Mouse (Mus musculus) gastrocnemius, adult 18-20 months (tissue): Measurements from ENCODE around the gene Myof. TPM values are rescaled to one million over a fixed set of nuclear protein-coding genes. Genes with fewer than 3 reads are reported as not detected.

ENCODE experiments used
- DNase-seq: peaks from one replicate; pipeline ENCODE4 v3.0.0; 2021; ENCODE audit warnings: low spot score
- total RNA-seq, 2 experiments: library from RNA; stranded (reverse); gene quantifications; 2 replicates each; pipeline ENCODE4 v1.2.3; 2021

Myof gene
- total RNA-seq, 2 experiments from 2014 or later: 4.1 to 5.3 TPM

DNA sequence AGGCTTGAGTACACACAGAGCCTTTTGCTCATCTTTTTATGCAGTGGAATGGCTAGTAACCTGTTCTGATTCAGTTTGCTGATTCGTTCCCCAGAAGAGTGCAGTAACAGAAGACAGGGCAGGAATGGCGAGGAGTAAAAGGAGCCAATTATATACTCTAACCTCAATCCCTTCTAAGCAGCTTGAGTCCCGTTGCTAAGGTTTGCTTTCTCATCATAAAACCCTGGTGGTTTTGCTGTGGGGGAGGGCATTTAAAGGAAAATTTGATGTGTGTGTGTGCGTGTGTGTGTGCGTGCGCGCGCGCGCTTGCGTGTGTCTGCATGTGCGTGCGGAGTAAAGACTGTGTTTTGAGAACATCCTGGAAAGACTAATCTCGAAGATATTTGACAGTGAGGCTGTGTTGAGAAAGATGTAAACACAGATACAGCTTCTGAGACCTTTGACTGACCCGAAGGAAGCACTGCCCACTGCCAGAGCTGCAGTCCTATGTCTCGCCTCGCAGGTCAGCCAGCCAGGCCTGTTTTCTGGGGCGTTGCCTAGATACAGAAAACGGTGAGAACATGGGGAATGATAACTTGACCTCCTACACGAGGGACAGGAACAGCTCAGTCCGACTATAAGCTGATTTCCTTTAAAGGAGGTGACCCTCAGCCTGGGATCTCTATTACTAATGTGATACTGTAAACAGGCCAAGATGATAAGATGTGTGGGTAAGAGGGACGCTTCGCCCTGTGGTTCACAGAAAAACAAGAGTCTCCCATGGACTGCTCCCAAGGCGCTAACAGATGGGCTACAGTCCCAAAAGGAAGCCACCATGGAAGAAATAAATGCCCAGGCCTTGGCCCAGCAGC, 39.5 kb downstream of the Myof start:
- no peak for DNase-seq

DNA sequence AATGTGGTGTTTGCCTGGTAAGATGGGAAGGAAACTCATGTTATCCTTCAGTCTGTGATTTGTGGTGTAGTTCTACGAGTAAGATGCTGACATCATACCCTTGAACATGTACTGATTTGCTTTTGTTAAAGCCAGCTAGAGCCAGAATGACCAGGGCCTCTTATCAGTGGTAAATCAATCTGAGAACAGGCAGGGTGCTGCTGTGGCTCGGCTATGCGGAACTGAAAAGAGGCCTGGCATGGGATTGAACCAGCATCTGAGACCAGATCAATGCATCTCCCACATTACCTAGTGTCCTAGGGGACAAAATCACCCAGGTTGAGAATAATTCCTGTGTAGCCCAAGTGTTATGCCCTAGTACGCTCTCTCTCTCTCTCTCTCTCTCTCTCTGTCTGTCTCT, 40.6 kb downstream of the Myof start:
- no peak for DNase-seq

DNA sequence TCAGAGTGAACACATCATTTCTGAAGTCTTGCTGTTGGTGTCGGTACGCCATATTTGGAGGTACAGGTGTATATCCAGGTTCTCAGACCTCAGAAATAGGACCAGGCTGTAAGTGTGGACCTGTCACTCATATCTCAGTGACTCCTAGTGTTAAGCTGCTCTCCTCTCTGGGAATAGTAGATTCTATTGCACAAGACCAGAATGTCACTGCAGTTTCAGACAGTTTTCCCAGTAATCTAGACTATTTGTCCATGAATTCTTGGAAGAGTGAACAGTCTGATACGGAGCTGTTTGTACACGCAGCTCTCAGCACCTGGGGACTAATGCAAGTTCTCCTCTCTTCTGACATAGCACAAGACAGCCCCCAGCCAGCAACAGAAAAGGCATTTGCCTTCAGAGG, 42.4 kb downstream of the Myof start:
- no peak for DNase-seq

GRCm38 (mm10) chr19:37999941-38000340, 43.4 kb downstream of the Myof start:
- DNase-seq: no peak

DNA sequence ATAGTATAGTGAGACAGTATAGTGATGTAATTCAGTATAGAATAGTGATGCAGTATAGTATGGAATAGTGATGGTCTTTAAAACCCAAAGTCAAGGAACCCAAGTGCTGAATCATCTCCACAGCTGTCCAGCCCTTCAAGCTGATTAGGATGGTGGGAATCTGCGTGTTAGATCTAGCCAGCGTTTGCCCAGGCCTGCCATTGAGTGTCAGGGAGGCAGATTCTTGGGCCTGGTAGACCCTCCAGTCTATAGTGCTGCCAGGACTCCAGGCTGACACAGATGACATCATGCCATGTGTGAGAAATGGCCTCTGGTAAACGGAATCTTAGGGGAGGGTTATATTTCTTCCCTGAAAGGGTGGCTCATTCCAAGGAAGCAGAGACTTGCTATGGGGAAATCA, 49.1 kb downstream of the Myof start:
- no peak for DNase-seq

GRCm38 (mm10) chr19:37992184-37992554, 51.2 kb downstream of the Myof start:
- no peak for DNase-seq

- peak; percentile 39 for DNase-seq
These were observed 51.8 kb downstream of the Myof start for GRCm38 (mm10) chr19:37991399-37992183.

- DNase-seq: no peak
These were observed 53.4 kb downstream of the Myof start for GRCm38 (mm10) chr19:37989971-37990370.

- no peak for DNase-seq
These were observed 55.2 kb downstream of the Myof start for GRCm38 (mm10) chr19:37988156-37988555.

DNA sequence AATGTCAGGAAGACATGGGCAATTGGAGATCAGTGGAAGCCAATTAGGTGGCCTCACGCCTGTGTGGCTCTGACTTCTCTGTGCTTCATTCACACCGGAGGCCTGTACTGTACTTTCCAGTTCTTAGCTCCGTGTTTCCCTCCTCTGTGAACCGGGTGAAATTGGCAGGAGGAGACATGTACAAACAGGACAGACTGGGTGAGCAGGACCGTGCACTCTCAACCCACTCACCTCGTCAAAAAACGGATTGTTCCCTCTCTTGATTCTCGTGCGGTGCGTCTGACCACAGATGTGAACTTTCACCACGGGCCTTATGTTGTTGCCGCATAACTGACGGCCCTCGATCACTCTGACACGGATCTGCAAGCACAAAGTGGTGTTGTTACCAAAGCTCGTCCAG, 57.6 kb downstream of the Myof start:
- DNase-seq: no peak

DNA sequence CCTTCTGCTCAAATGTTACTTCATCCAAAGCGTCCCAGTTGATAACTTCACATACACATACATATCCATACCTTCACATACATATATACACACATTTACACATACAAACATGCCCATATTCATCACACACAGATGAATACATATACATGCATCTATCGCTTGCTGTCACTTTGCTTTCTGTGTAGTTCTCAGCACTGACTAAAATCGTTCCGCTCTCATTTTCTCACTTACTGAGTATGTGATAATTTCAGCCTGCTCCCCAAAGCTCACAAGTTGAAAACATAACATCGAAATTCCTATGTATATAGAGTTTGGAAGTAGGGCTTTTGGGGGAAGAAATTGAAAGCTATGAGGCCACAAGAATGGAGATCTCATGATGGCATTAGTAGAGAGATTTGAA, 67.4 kb downstream of the Myof start:
- no peak for DNase-seq

DNA sequence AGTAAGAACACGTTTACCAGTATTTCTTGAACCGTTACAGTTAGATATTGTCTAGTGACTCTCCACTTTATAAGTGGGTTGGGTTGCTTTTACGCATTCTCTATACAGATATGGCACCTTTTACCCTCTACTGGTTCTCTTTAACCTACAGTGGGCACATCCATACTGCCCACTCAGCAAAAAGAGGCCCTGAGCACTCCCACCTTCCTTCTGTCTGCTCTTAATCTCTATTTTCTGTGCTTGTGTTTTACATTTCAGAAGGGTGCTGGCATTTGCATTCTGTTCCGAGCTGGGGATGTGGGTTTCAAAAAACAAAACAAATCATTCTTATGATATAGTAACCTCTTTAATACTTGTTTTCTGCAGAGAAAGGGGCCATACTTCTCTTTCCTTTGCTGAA, 72.8 kb downstream of the Myof start:
- no peak for DNase-seq

GRCm38 (mm10) chr19:37970004-37970403, 73.4 kb downstream of the Myof start:
- DNase-seq: no peak

DNA sequence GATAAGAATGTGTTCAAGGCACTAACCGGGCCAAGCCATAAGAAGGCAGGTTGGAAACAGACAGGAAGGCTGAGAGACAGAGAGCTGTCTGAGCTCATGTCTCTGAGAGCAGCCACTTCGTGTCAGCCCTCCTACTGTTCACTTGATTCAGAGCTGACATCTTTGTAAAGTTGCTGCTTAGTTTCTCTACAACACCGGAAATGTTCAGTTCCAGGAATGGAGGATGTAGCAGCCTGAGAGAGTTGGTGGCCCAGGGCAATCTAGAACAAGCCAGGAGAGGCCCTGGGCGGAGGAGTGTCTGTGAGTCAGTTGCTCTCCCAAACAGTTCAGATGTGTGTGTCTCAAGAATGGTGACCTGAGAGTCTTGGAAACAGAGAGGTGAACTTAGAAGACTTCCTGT, 77.5 kb downstream of the Myof start:
- no peak for DNase-seq

- no peak for DNase-seq
These were observed 80.0 kb downstream of the Myof start for GRCm38 (mm10) chr19:37963421-37963820.

DNA sequence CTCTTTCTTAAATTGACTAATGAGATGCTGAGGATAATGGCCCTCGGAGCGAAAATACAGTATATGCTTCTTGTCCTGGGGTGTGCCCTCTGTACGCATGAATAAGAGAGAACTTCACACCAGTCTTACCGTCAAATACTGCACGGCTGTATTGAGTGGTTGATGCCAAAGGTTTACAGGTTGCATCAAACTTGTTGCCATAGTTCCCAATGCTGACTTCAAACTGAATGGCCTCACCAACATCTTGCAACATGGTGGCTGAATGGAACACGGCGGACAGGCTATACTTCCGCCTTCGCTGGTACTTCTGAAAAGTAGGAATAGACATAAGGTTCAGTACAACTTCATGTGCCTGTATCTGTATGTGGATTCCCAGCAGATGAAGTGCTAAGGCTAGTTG, 82.6 kb downstream of the Myof start:
- no peak for DNase-seq

GRCm38 (mm10) chr19:37959543-37960215, 83.7 kb downstream of the Myof start:
- DNase-seq: no peak

GRCm38 (mm10) chr19:37959076-37959475, 84.3 kb downstream of the Myof start:
- no peak for DNase-seq

GRCm38 (mm10) chr19:37957256-37957655, 86.1 kb downstream of the Myof start:
- DNase-seq: peak; percentile 76

- DNase-seq: peak; percentile 11
These were observed 87.4 kb downstream of the Myof start for GRCm38 (mm10) chr19:37956006-37956405.

DNA sequence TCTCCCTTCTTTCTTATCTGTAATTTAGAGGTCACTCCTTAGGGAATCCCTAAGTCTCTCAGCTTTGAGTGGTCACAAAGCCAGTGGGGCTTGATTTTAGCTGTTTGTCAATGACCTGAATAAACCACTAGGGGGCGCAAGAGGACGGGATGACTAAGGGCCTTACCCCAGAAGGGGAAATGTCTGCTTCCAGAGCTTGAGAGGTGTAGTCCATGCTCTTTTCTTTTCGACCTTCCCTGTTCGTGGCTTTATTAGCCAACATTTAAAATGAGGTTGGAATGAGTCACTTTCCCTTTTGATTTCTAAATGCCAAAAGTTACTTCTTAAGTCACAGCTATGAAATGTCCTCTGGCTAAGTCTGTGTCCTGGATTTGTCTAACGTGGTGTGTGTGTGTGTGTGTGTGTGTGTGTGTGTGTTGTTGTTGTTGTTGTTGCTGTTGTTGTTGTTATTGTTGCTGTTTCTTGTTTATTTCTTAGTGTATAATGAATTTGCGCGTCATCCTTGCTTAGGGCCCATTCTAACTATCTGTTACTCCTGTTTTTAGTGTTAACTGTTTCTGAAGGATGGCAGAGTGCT, 87.9 kb downstream of the Myof start:
- peak; percentile 86 for DNase-seq

DNA sequence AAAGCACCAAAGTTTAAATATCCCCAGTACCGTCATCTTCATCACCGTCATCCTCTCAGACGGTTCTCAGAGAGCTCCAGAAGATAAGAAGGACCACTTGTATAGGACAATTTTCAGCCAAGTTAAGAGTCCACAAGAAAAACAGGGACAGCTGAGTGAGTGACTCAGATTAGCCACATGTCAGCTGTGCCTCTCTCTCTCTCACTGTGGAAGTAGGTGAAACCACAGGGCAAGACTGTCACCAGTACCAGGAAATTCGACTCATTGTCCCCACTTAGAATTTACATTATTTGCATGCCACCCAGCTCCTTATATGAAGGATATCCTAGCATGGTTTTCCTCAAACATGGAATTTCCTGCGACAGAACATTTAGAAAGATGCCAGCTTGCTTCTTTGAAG, 88.6 kb downstream of the Myof start:
- DNase-seq: no peak
